Mouse (Mus musculus) heart, embryonic 14.5 days (tissue): ENCODE results near the gene Nrsn1. TPM values are rescaled to one million over a fixed set of nuclear protein-coding genes. Genes with fewer than 3 reads are reported as not detected.

Experiments
- ATAC-seq: fragments of 200-750 bp; cut with Nextera tagmentation; 2 replicates; pipeline ENCODE4 v1.8.0; 2017; ENCODE audit warnings: low read depth, moderate TSS enrichment; ENCODE audit not compliant: insufficient number of reproducible peaks, insufficient read depth, low FRiP score
- H3K27ac ChIP-seq, 2 experiments: fragments of 200-500 bp in 1 of 2; fragments of 300-500 bp in 1 of 2; sonication (generic) in 1 of 2; replicated peaks in 1 of 2; 2 replicates each; pipeline ENCODE4 v1.5.1; 2012 to 2014; ENCODE audit warnings: low read depth in 2 of 2, low read length in 2 of 2, control low read depth in 1 of 2, mild to moderate bottlenecking in 1 of 2, mixed read lengths in 1 of 2; ENCODE audit not compliant: control insufficient read depth in 1 of 2, insufficient read depth in 1 of 2
- H3K27me3 ChIP-seq: fragments of 300-500 bp; sonication (generic); 2 replicates; pipeline ENCODE4 v1.6.1; 2014; ENCODE audit warnings: mild to moderate bottlenecking, low read length, control low read depth; ENCODE audit not compliant: control insufficient read depth, insufficient read depth
- H3K36me3 ChIP-seq: fragments of 300-500 bp; sonication (generic); 2 replicates; pipeline ENCODE4 v1.6.1; 2014; ENCODE audit warnings: mild to moderate bottlenecking, control low read depth, low read length, mixed read lengths; ENCODE audit not compliant: control insufficient read depth, insufficient read depth
- H3K4me1 ChIP-seq, 2 experiments: fragments of 200-500 bp in 1 of 2; fragments of 300-500 bp in 1 of 2; sonication (generic) in 1 of 2; 2 replicates each; pipeline ENCODE4 v1.6.1; 2012 to 2014; ENCODE audit warnings: low read length in 2 of 2, control low read depth in 1 of 2, mixed read lengths in 1 of 2; ENCODE audit not compliant: control insufficient read depth in 2 of 2, insufficient read depth in 2 of 2
- H3K4me2 ChIP-seq: fragments of 300-500 bp; sonication (generic); 2 replicates; pipeline ENCODE4 v1.6.1; 2014; ENCODE audit warnings: mild to moderate bottlenecking, low read length
- H3K4me3 ChIP-seq, 2 experiments: fragments of 200-500 bp in 1 of 2; fragments of 300-500 bp in 1 of 2; sonication (generic) in 1 of 2; 2 replicates each; pipeline ENCODE4 v1.5.1; 2012 to 2014; ENCODE audit warnings: low read length in 2 of 2, mild to moderate bottlenecking in 2 of 2, control low read depth in 1 of 2, low read depth in 1 of 2, moderate library complexity in 1 of 2; ENCODE audit not compliant: control insufficient read depth in 1 of 2, insufficient read depth in 1 of 2
- H3K9ac ChIP-seq: fragments of 300-500 bp; sonication (generic); 2 replicates; pipeline ENCODE4 v1.6.1; 2014; ENCODE audit warnings: mild to moderate bottlenecking, low read length
- H3K9me3 ChIP-seq: fragments of 300-500 bp; sonication (generic); 2 replicates; pipeline ENCODE4 v1.6.1; 2016; ENCODE audit warnings: low read length, control low read depth; ENCODE audit not compliant: control insufficient read depth
- WGBS: fragments of 180-500 bp; shearing (Covaris S2); extraction: QIAGEN DNeasy Blood & Tissue Kit; methylation state at CpG from one replicate; pipeline ENCODE4 v1.1.7; 2014; 5-methylcytosine and 5-hydroxymethylcytosine counted together
- polyA plus RNA-seq: library from polyadenylated mRNA; unstranded; fragments of >200 nt; fragmentation: Nextera tagmentation; extraction: Ambion mirVana; gene quantifications from 2 replicates; pipeline ENCODE4 v1.2.1, GENCODE M21; 2014

The Nrsn1 gene
- polyA plus RNA-seq, 1 experiment from 2014 or later = 1.1 TPM

DNA sequence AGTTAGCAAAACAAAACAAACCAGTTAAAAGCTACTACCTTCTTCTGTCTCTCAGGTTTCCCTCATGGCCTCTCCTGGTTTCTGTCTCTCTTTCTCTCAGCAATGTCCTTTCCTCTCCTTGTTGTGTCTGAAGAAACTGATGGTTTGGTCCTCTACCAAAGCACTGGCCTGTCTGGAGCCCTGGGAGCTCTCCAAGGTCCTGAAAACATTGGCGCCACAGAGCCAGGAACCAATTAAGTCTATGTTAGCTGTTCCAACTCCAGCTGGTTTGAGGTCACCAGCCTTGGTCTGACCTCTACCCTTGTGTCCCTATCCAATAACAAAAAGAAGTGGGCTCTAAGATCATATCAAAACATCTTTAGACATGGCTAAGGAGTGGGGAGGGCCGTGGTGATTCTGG is 1.3 kb downstream of the Nrsn1 start:
- Histone ChIP-seq H3K4me1 (peaks cover 5 to 6% of the 10 kb centered on the region in 2 experiments; a peak in 1 of 4 replicates), H3K9ac (no peak overlapping the region), H3K4me3 (no peak overlapping the region), H3K36me3 (no peaks in the 10 kb centered on the region), H3K27me3 (no peaks in the 10 kb centered on the region), H3K27ac (no peak overlapping the region), H3K4me2 (no peak overlapping the region), H3K9me3 (no peaks in the 10 kb centered on the region)
- WGBS = 14% methylated on average over 2 of the region's 2 CpGs
- ATAC-seq = no peak

DNA sequence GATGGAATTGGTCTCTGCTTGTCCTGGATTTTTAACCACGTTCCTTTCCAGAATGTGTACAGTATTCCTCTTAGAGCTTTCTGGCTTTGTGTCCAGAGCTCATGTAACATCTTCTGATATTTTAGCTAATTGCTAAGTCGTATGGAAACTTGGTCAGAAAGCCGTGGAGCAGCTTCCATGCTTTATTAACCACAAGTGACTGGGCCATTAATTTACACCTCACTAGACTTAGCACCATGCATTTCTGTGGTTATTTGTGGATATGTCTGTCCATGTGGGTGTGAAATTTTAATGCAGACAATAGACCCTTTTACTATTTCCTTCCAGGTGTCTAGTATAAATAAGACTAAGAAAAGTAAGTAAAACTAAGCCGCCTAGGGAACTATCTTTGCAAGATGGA is 7.6 kb downstream of the Nrsn1 start:
- Histone ChIP-seq H3K27ac (no peak overlapping the region), H3K4me2 (no peak overlapping the region), H3K27me3 (no peaks in the 10 kb centered on the region), H3K9me3 (no peaks in the 10 kb centered on the region), H3K36me3 (no peaks in the 10 kb centered on the region), H3K4me3 (no peak overlapping the region), H3K9ac (no peak overlapping the region), H3K4me1 (no peaks in the 10 kb centered on the region)
- ATAC-seq = no peak
- WGBS = 84% methylated on average over 4 of the region's 4 CpGs

DNA sequence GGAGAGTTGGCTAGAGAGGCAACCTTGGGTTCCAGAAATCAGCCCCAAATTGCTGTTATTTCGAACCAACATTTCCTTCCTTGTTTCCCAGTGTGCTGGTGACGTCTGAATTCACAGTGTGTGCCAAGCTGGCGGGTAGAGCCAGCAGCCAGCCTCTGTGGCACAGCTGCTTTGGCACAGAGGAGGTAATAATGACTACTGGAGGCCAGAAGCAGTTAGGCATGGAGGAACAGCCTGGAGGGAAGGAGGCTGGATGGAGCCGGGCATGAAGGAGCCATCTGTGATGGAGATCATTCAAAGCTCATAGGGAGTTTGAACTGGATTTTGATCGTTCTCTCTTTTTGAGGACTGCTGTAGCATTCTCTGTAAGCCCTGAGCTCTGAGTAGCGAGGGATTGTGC is 12.7 kb downstream of the Nrsn1 start:
- 74% methylated on average over 6 of the region's 6 CpGs for WGBS
- Histone ChIP-seq H3K4me3 (no peak overlapping the region), H3K4me1 (no peaks in the 10 kb centered on the region), H3K36me3 (no peaks in the 10 kb centered on the region), H3K27me3 (no peaks in the 10 kb centered on the region), H3K9ac (no peak overlapping the region), H3K9me3 (no peaks in the 10 kb centered on the region), H3K4me2 (no peak overlapping the region), H3K27ac (no peak overlapping the region)
- no peak for ATAC-seq

DNA sequence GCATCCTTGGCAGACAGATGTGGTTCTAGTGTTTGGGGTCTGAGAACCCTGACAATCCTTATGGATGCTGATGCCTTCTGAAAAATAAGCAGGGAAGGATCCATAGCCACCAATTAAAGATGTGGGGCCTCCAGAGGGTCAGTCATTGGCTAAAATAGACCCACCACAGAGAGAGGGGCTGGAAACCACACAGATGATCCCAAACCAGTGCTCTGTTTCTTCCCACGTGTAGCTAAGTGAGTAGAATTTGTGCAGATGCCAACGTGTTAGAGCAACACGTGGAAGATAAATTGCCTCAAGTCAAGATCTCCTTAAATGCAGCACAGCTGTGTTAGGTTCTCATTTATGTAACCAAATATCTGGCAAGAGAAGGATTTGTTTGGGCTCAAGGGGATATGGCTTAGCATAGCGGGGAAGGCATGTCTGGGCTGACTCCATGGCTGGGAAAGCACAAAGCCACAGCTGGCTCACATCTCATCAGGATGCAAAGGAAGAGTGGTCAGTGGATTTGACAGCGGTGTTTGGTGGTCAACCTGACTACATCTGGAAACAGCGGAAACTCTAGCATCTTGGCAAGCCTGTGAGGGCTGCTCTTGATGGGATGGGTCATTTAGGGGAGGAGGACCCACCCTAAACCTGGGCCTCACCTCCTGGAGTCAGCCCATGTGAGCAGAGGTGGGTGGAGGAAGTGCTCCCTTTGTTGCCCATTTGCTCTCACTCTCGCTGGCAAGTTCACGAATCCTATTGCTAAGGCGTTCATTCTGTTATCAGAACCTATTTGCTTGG is 15.6 kb downstream of the Nrsn1 start:
- 71% methylated on average over 9 of the region's 9 CpGs for WGBS
- Histone ChIP-seq H3K27me3 (no peaks in the 10 kb centered on the region), H3K36me3 (no peaks in the 10 kb centered on the region), H3K4me3 (no peak overlapping the region), H3K4me2 (no peak overlapping the region), H3K4me1 (no peaks in the 10 kb centered on the region), H3K9ac (no peak overlapping the region), H3K27ac (no peak overlapping the region), H3K9me3 (no peaks in the 10 kb centered on the region)
- ATAC-seq = no peak

DNA sequence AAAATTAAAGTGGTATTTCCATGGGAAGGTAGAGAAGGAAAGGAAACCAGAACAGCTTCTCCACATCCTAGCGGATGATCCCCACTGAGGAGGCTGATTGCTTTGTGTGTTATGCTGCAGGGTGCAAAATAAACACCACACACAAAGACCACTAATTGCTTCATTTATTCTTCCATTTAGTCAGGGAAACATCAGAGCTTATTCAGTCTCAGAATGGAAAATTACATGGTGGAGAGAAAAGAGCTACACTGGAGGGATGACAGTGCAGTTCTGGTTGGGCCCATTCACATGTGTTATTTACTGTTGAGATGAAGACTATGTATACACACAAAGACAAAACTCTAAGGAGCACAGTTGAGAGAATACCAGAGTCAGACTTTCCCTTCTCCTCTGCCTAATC is 18.4 kb downstream of the Nrsn1 start:
- H3K9me3 ChIP-seq = no peaks in the 10 kb centered on the region
- no peaks in the 10 kb centered on the region for H3K27me3 ChIP-seq
- H3K4me1 ChIP-seq = no peaks in the 10 kb centered on the region
- no peak overlapping the region for H3K27ac ChIP-seq
- H3K4me2 ChIP-seq = no peak overlapping the region
- no peak overlapping the region for H3K4me3 ChIP-seq
- no peak overlapping the region for H3K9ac ChIP-seq
- no peaks in the 10 kb centered on the region for H3K36me3 ChIP-seq
- 78% methylated on average over 1 of the region's 1 CpGs for WGBS
- ATAC-seq = no peak

DNA sequence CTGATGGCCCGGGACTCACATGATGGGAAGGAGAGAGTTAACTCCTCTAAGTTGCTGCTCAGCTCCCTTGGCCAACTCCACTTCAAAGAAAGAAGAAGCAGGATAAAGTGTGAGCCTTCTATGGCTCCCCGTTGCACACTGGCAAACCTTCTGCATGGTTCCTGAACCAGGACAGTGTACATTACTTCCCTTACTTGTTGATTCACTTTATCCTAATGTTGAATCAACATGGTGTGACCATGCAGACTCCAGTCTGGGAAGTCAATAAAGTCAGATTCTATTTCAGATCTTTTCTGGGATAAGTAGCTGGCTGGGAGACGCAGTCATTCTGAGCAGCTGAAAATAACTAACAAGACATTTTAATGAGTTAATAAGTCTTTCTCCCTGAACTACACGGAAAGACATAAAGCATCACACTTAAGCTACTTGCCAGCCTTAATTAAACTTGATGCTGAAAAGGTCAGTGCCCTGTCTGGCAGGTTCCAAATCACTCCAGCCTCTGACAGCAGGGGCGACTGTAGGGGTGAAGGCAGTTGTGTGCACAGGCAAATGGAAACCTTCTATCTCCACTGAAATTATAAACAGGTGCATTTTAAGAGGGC is 50.0 kb downstream of the Nrsn1 start:
- Histone ChIP-seq H3K4me2 (no peak overlapping the region), H3K4me1 (no peaks in the 10 kb centered on the region), H3K27ac (no peak overlapping the region), H3K27me3 (no peaks in the 10 kb centered on the region), H3K36me3 (no peaks in the 10 kb centered on the region), H3K9me3 (0 out of 2 replicates have a peak, but pooled peaks cover 4% of the 10 kb centered on the region), H3K9ac (no peak overlapping the region), H3K4me3 (no peak overlapping the region)
- 61% methylated on average over 5 of the region's 5 CpGs for WGBS
- ATAC-seq = no peak

DNA sequence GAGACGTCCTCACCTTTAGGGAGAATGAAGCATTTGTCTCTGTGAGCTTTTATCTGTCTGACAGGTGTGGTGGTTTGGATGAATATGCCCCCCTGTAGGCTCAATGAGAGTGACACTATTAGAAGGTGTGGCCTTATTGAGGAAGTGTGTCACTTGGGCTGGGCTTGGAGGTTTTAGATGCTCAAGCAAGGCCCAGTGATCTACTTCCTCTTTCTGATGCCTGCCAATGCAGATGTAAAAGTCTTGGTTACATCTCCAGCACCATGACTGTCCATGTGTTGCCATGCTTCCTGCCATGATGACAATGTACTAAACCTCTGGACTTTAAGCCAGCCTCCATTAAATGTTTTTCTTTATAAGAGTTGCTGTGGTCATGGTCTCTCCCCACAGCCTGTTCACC is 51.9 kb downstream of the Nrsn1 start:
- 0 out of 2 replicates have a peak, but pooled peaks cover 4% of the 10 kb centered on the region for H3K9me3 ChIP-seq
- H3K27me3 ChIP-seq = no peaks in the 10 kb centered on the region
- no peak overlapping the region for H3K9ac ChIP-seq
- H3K36me3 ChIP-seq = no peaks in the 10 kb centered on the region
- no peak for ATAC-seq
- H3K4me1 ChIP-seq = no peaks in the 10 kb centered on the region
- WGBS = 74% methylated on average over 1 of the region's 1 CpGs
- H3K4me3 ChIP-seq = no peak overlapping the region
- H3K27ac ChIP-seq = no peak overlapping the region
- no peak overlapping the region for H3K4me2 ChIP-seq
